In the genomic region with DNA sequence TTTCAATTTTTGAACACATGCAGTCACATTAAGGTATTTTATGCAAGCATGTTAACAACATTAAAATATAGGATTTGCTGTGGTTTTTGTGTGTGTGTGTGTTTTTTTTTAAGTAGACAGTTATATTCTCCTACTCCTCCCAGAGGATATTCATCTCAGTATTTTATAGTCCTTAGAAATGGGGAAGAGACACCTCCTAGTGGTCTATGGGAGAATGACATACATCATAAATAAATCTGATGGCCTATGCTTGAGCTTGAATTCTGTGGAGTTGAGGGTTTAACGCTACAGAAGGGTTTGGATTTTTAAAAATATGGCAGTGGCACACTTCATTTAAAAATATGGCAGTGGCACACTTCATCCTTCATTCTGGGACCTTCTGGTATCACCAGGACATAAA, we compare ENCODE assay signal across 9 mouse cellular contexts. TPM values are rescaled to one million over a fixed set of nuclear protein-coding genes. Genes with fewer than 3 reads are reported as not detected.
DNase-seq lines count a peak whose midpoint lies in the region; ATAC-seq and TF ChIP-seq lines count a peak whose summit lies in the region.
"Had no signal": no experiment of that assay in that cellular context is flagged by ENCODE, and none has a peak within 500 bp of the region (broad histone marks: within the 10 kb centered on the region; RNA-seq: fewer than 3 reads in every experiment).

No protein-coding gene starts in this region.

- H3K4me3 ChIP-seq in hindbrain, postnatal 0 days (ENCODE audit: low read length), result no peak overlapping the region
- no peak overlapping the region for H3K4me3 ChIP-seq in hindbrain, embryonic 10.5 days
- H3K4me3 ChIP-seq: liver, embryonic 13.5 days had no signal

- no peak overlapping the region for H3K27ac ChIP-seq in hindbrain, postnatal 0 days
- H3K27ac ChIP-seq in hindbrain, embryonic 10.5 days, result no peak overlapping the region
- H3K27ac ChIP-seq: liver, embryonic 13.5 days had no signal

- no peaks in the 10 kb centered on the region for H3K9me3 ChIP-seq in hindbrain, postnatal 0 days (ENCODE audit: low read length)
- no peaks in the 10 kb centered on the region for H3K9me3 ChIP-seq in hindbrain, embryonic 10.5 days
- H3K9me3 ChIP-seq: liver, embryonic 13.5 days had no signal

- H3K36me3 ChIP-seq in hindbrain, postnatal 0 days (ENCODE audit: insufficient read depth, low read length), result no peaks in the 10 kb centered on the region
- no peaks in the 10 kb centered on the region for H3K36me3 ChIP-seq in hindbrain, embryonic 10.5 days
- H3K36me3 ChIP-seq: liver, embryonic 13.5 days had no signal

- H3K27me3 ChIP-seq in hindbrain, postnatal 0 days (ENCODE audit: insufficient read depth, low read length), result no peaks in the 10 kb centered on the region
- no peaks in the 10 kb centered on the region for H3K27me3 ChIP-seq in hindbrain, embryonic 10.5 days (ENCODE audit: insufficient read depth, poor library complexity, severe bottlenecking)
- H3K27me3 ChIP-seq: liver, embryonic 13.5 days had no signal

- H3K9ac ChIP-seq in hindbrain, postnatal 0 days (replicated peaks; ENCODE audit: low read length), result no peak overlapping the region
- H3K9ac ChIP-seq: liver, embryonic 13.5 days had no signal

- no peaks in the 10 kb centered on the region for H3K4me1 ChIP-seq in hindbrain, postnatal 0 days (ENCODE audit: insufficient read depth, low read length)
- H3K4me1 ChIP-seq in hindbrain, embryonic 10.5 days (replicated peaks), result no peaks in the 10 kb centered on the region
- H3K4me1 ChIP-seq: liver, embryonic 13.5 days had no signal

- DNase-seq in hindbrain, postnatal 0 days (ENCODE audit: low spot score), result peak; percentile 75
- no peak for DNase-seq in hindbrain, embryonic 10.5 days (ENCODE audit: low spot score)
- DNase-seq in 3T3-L1 (ENCODE audit: low read depth, low spot score) (peak; percentile 73), ES-CJ7 (ENCODE audit: low read depth, low spot score) (peak; percentile 26)
- peak; percentile 7 for DNase-seq in fibroblast of lung, adult 2 months (ENCODE audit: low read depth)
- DNase-seq in right cerebral cortex, postnatal 10 days (ENCODE audit: low spot score in 2 of 2), result no peak
- DNase-seq in frontal cortex, postnatal 10 days (ENCODE audit: low spot score in 2 of 2), result no peak
- DNase-seq: liver, embryonic 13.5 days had no signal

- WGBS in hindbrain, postnatal 0 days, result 41% methylated on average over 1 of the region's 1 CpGs
- 54% methylated on average over 1 of the region's 1 CpGs for WGBS in hindbrain, embryonic 10.5 days

- H3K4me2 ChIP-seq in hindbrain, postnatal 0 days (ENCODE audit: low read depth, low read length), result no peak overlapping the region
- H3K4me2 ChIP-seq: liver, embryonic 13.5 days had no signal

- ATAC-seq in hindbrain, postnatal 0 days, result no peak

- TF ChIP-seq CTCF in hindbrain, postnatal 0 days (IDR thresholded peaks at IDR 0.05; ENCODE audit: low read depth), result peak; percentile 79

RNA-seq across cellular contexts. Expression of gene Tgm3, which starts 46.0 kb away (rescaled TPM):
- total RNA-seq in hindbrain, postnatal 0 days (2014; rRNA removed), result not detected in 2 replicates
- polyA plus RNA-seq in hindbrain, postnatal 0 days (2015; fragmentation: Nextera tagmentation; extraction: Ambion mirVana), result 0.08 TPM in 1 of 2 replicates, not detected in the other
- not detected in 2 replicates for polyA plus RNA-seq in hindbrain, embryonic 10.5 days (2016; fragmentation: Nextera tagmentation; extraction: Ambion mirVana)
- polyA plus RNA-seq: heart, embryonic 14.5 days; liver, embryonic 13.5 days had no signal

RNA-seq across cellular contexts. Expression of gene Tgm6, which starts 54.1 kb away (rescaled TPM):
- total RNA-seq in hindbrain, postnatal 0 days (2014; rRNA removed), result 0.04 and 0.16 TPM in 2 replicates
- polyA plus RNA-seq in hindbrain, postnatal 0 days (2015; fragmentation: Nextera tagmentation; extraction: Ambion mirVana), result 0.14 TPM in 1 of 2 replicates, not detected in the other
- not detected in 2 replicates for polyA plus RNA-seq in hindbrain, embryonic 10.5 days (2016; fragmentation: Nextera tagmentation; extraction: Ambion mirVana)
- polyA plus RNA-seq: heart, embryonic 14.5 days; liver, embryonic 13.5 days had no signal

Comparison
In these comparisons a context has a peak if more than half of its experiments do, and no peak if none do; other contexts are left out.
1. DNase-seq: peak in hindbrain, postnatal 0 days (single experiment), 3T3-L1 (single experiment), ES-CJ7 (single experiment) and fibroblast of lung, adult 2 months (single experiment); none in hindbrain, embryonic 10.5 days (single experiment), right cerebral cortex, postnatal 10 days (0 of 2) and frontal cortex, postnatal 10 days (0 of 2).